Mouse (Mus musculus) naive thymus-derived CD4-positive, alpha-beta T cell, adult 2 months (primary cell): Measurements from ENCODE around the gene Cic.
"Not testable (repeated sequence)": the region's sequence is repeated elsewhere in the genome, so short reads cannot be mapped to it uniquely, and the experiment has no call there.

Experiments
- DNase-seq: peaks from one replicate; pipeline ENCODE4 v3.0.0-alpha.2; 2011; ENCODE audit warnings: low read depth

The Cic gene

GRCm38 (mm10) chr7:25306614-25306996, 39.1 kb downstream of the Cic start:
- no peak for DNase-seq

- no peak for DNase-seq
These were observed 41.3 kb downstream of the Cic start for GRCm38 (mm10) chr7:25308702-25309318.

- DNase-seq, result no peak
These were observed 41.9 kb downstream of the Cic start for GRCm38 (mm10) chr7:25309425-25309824.

GRCm38 (mm10) chr7:25311193-25311592, 43.7 kb downstream of the Cic start:
- DNase-seq, result no peak

GRCm38 (mm10) chr7:25313325-25313724, 45.8 kb downstream of the Cic start:
- no peak for DNase-seq

GRCm38 (mm10) chr7:25314606-25315305, 47.3 kb downstream of the Cic start:
- peak; percentile 29 for DNase-seq

GRCm38 (mm10) chr7:25315306-25316041, 48.0 kb downstream of the Cic start:
- DNase-seq, result peak; percentile 30

- peak; percentile 94 for DNase-seq
These were observed 49.3 kb downstream of the Cic start, which contains the start of gene Megf8 for GRCm38 (mm10) chr7:25316532-25317445. Megf8 (plus strand) TSS chr7:25317164.

GRCm38 (mm10) chr7:25317446-25317999, 50.0 kb downstream of the Cic start:
- no peak for DNase-seq

- no peak for DNase-seq
These were observed 54.6 kb downstream of the Cic start for GRCm38 (mm10) chr7:25322058-25322484.

GRCm38 (mm10) chr7:25323219-25323618, 55.7 kb downstream of the Cic start:
- DNase-seq, result no peak

GRCm38 (mm10) chr7:25325431-25325830, 57.9 kb downstream of the Cic start:
- not testable (repeated sequence) for DNase-seq

- DNase-seq, result no peak
These were observed 58.7 kb downstream of the Cic start for GRCm38 (mm10) chr7:25326233-25326632.

GRCm38 (mm10) chr7:25333596-25334307, 66.2 kb downstream of the Cic start:
- DNase-seq, result peak; percentile 83

GRCm38 (mm10) chr7:25334472-25334871, 67.0 kb downstream of the Cic start:
- no peak for DNase-seq

GRCm38 (mm10) chr7:25339329-25339728, 71.8 kb downstream of the Cic start:
- no peak for DNase-seq

- no peak for DNase-seq
These were observed 73.7 kb downstream of the Cic start for GRCm38 (mm10) chr7:25341000-25341784.
